Mouse (Mus musculus) T-cell, adult 2 months (primary cell): ENCODE data around the gene Ttc4.

Experiments used
- DNase-seq: peaks from one replicate; pipeline ENCODE4 v3.0.0; 2022; ENCODE audit warnings: low spot score

Gene Ttc4

GRCm38 (mm10) chr4:106613560-106613959, 65.2 kb downstream of the Ttc4 start:
- DNase-seq: no peak

GRCm38 (mm10) chr4:106613105-106613504, 65.6 kb downstream of the Ttc4 start:
- no peak for DNase-seq
